Mouse (Mus musculus): ENCODE data around the gene Stk10.

DNA sequence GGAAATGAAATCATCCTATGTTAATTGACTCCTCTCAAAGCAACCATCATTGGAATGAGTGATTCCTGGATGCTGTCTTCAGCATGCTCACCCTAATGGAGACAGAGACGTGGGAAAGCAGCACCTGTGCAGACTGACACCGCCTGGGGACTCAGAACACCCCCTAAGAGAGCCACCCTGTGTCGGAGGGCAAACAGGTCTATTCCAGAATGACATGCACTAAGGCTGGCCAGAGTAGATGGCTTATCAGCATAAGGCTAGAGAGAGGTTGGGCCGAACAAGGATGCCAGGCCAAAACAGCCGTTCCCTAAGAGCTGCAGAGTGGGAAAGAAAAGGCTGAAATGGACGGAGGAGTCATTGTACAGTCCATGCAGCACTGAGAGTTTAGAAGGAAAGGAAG is 93.0 kb downstream of the Stk10 start:
- TF ChIP-seq CTCF (IDR thresholded peaks at IDR 0.05; ENCODE audit: extremely low read depth, insufficient read depth, insufficient read length, insufficient replicate concordance), result no peak
- TF ChIP-seq POLR2A (IDR thresholded peaks at IDR 0.05; ENCODE audit: low read depth, low read length), result no peak
